Mouse (Mus musculus) forebrain, embryonic 10.5 days (tissue): ENCODE measurements around the gene Borcs5. TPM values are rescaled to one million over a fixed set of nuclear protein-coding genes. Genes with fewer than 3 reads are reported as not detected.

Experiments
- DNase-seq: peaks from one replicate; pipeline ENCODE4 v3.0.0-alpha.2; 2017; ENCODE audit warnings: low spot score; ENCODE audit errors: extremely low spot score
- H3K27ac ChIP-seq: fragments of 300-500 bp; sonication (generic); 2 replicates; pipeline ENCODE4 v1.5.1; 2016; ENCODE audit warnings: mild to moderate bottlenecking
- H3K27me3 ChIP-seq: fragments of 300-500 bp; sonication (generic); 2 replicates; pipeline ENCODE4 v1.6.1; 2016; ENCODE audit warnings: mild to moderate bottlenecking; ENCODE audit not compliant: poor library complexity, severe bottlenecking
- H3K36me3 ChIP-seq: fragments of 300-500 bp; sonication (generic); replicated peaks from 2 replicates; pipeline ENCODE4 v1.6.1; 2016; ENCODE audit warnings: mild to moderate bottlenecking, moderate library complexity
- H3K4me1 ChIP-seq: fragments of 300-500 bp; sonication (generic); 2 replicates; pipeline ENCODE4 v1.6.1; 2016
- H3K4me3 ChIP-seq: fragments of 300-500 bp; sonication (generic); 2 replicates; pipeline ENCODE4 v1.5.1; 2016; ENCODE audit warnings: mild to moderate bottlenecking, moderate library complexity
- H3K9me3 ChIP-seq: fragments of 300-500 bp; sonication (generic); 2 replicates; pipeline ENCODE4 v1.6.1; 2016; ENCODE audit warnings: mild to moderate bottlenecking, moderate library complexity
- WGBS: fragments of 180-500 bp; shearing (Covaris S2); methylation state at CpG from one replicate; pipeline ENCODE4 v1.1.7; 2016; 5-methylcytosine and 5-hydroxymethylcytosine counted together
- polyA plus RNA-seq: library from polyadenylated mRNA; unstranded; fragments of >200 nt; fragmentation: Nextera tagmentation; extraction: Ambion mirVana; gene quantifications from 2 replicates; pipeline ENCODE4 v1.2.1, GENCODE M21; 2016

Borcs5 gene
- polyA plus RNA-seq, 1 experiment from 2014 or later, result 20.1 TPM

DNA sequence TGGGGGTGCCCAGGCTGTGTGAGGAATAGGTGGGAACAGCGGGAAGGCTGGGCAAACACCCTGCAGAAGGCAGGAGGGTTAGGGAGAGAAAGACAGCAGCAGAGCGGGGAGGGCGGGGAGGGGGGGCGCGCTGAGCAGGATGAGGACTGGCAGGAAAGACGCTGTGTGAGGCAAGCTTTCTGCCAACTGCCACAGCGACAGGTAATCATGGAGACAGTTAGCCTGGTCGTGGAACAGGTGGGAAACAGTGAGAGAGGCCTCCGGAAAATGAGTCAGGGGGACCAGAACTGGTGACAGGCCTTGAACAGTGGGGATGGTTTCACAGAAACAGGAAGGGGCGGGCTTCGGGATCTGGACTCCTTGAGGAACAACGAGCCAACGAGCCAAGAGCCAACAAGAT is 27.4 kb upstream of the Borcs5 start:
- H3K36me3 ChIP-seq, result no peaks in the 10 kb centered on the region
- H3K9me3 ChIP-seq, result no peaks in the 10 kb centered on the region
- 81% methylated on average over 13 of the region's 13 CpGs for WGBS
- peaks cover 16% of the 10 kb centered on the region for H3K4me1 ChIP-seq
- no peak overlapping the region for H3K4me3 ChIP-seq
- no peak overlapping the region for H3K27ac ChIP-seq
- DNase-seq, result no peak
- no peaks in the 10 kb centered on the region for H3K27me3 ChIP-seq

- H3K9me3 ChIP-seq, result no peaks in the 10 kb centered on the region
- H3K27me3 ChIP-seq, result no peaks in the 10 kb centered on the region
- no peak overlapping the region for H3K27ac ChIP-seq
- peaks cover 10% of the 10 kb centered on the region; the same call in 1 of the 2 replicates for H3K4me1 ChIP-seq
- H3K36me3 ChIP-seq, result no peaks in the 10 kb centered on the region
- 91% methylated on average over 4 of the region's 4 CpGs for WGBS
- DNase-seq, result no peak
- H3K4me3 ChIP-seq, result no peak overlapping the region
Observed at GRCm38 (mm10) chr6:134614322-134614721, 25.0 kb upstream of the Borcs5 start.

GRCm38 (mm10) chr6:134614723-134615648 is 24.3 kb upstream of the Borcs5 start:
- WGBS, result 31% methylated on average over 16 of the region's 16 CpGs
- H3K4me3 ChIP-seq, result no peak overlapping the region

DNA sequence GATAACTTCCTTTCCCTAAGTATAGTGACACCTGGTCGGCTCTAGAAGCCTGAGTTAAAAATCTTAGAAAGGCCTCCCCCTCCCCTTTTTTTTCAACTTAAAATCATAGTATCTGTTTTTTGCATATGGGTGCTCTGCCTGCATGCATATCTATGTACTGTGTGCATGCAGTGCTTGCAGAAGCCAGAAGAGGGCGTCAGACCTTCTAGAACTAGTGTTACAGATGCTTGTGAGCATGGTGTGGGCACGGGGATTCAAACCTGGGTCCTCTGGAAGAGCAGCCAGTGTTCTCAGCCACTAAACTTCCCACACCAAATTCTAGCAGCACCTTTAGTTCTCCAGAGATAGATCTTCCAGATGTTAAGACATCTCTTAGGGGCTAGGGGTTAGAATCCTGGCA is 21.7 kb upstream of the Borcs5 start:
- Histone ChIP-seq H3K27me3 (no peaks in the 10 kb centered on the region), H3K9me3 (no peaks in the 10 kb centered on the region), H3K4me1 (peaks cover under 1% of the 10 kb centered on the region; the same call in 1 of the 2 replicates), H3K27ac (no peak overlapping the region), H3K36me3 (no peaks in the 10 kb centered on the region), H3K4me3 (no peak overlapping the region)
- DNase-seq, result no peak
- 60% methylated on average over 3 of the region's 3 CpGs for WGBS

More at GRCm38 (mm10) chr6:134614723-134615648, 24.3 kb upstream of the Borcs5 start:
- DNase-seq, result peak; percentile 74
- Histone ChIP-seq H3K9me3 (no peaks in the 10 kb centered on the region), H3K4me1 (peaks cover 10% of the 10 kb centered on the region; the same call in 1 of the 2 replicates), H3K27ac (no peak overlapping the region), H3K27me3 (no peaks in the 10 kb centered on the region), H3K36me3 (no peaks in the 10 kb centered on the region)

- DNase-seq, result no peak
- Histone ChIP-seq H3K4me1 (no peaks in the 10 kb centered on the region), H3K9me3 (no peaks in the 10 kb centered on the region), H3K4me3 (no peak overlapping the region), H3K27ac (no peak overlapping the region), H3K27me3 (no peaks in the 10 kb centered on the region), H3K36me3 (no peaks in the 10 kb centered on the region)
- 67% methylated on average over 3 of the region's 3 CpGs for WGBS
Observed at GRCm38 (mm10) chr6:134620129-134620528, 19.2 kb upstream of the Borcs5 start.

DNA sequence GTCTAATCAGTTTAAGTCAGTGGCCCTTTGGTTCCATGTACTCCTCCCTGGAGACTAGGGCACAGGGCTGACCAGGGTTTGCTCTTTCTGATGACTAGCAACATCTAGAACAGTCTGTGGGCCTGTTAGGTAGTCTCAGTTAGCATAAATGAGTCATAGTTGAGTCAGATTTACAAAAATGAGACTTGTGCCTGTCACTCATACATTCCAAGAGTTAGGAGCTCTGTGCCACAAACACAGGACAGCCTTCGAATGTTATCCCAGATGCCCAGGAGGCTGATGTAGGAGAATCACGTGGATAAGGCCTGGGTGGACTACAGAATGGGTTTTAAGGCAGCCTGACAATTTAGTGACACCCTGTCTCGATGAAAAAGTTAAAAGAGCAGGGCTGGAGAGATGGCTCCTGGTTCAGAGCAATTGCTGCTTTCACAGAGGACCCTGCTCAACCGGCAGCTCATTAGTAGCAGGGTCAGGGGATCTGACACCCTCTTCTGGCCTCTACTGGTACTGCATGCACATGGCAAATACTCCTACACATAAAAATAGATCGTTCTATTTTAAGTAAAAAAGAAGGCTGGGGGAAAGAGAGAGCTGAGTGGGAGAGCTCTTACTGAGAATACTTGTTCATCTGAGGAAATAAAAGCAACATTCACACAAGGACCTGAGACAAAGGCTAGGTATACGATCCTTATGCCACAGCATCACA is 18.3 kb upstream of the Borcs5 start:
- no peaks in the 10 kb centered on the region for H3K4me1 ChIP-seq
- 71% methylated on average over 6 of the region's 6 CpGs for WGBS
- H3K9me3 ChIP-seq, result no peaks in the 10 kb centered on the region
- no peak overlapping the region for H3K27ac ChIP-seq
- H3K27me3 ChIP-seq, result no peaks in the 10 kb centered on the region
- DNase-seq, result no peak
- H3K36me3 ChIP-seq, result no peaks in the 10 kb centered on the region
- no peak overlapping the region for H3K4me3 ChIP-seq

- Histone ChIP-seq H3K9me3 (no peaks in the 10 kb centered on the region), H3K27me3 (no peaks in the 10 kb centered on the region), H3K4me1 (no peaks in the 10 kb centered on the region), H3K36me3 (no peaks in the 10 kb centered on the region), H3K27ac (no peak overlapping the region), H3K4me3 (no peak overlapping the region)
- 86% methylated on average over 14 of the region's 14 CpGs for WGBS
- no peak for DNase-seq
Observed at GRCm38 (mm10) chr6:134621552-134621949, 17.8 kb upstream of the Borcs5 start.

DNA sequence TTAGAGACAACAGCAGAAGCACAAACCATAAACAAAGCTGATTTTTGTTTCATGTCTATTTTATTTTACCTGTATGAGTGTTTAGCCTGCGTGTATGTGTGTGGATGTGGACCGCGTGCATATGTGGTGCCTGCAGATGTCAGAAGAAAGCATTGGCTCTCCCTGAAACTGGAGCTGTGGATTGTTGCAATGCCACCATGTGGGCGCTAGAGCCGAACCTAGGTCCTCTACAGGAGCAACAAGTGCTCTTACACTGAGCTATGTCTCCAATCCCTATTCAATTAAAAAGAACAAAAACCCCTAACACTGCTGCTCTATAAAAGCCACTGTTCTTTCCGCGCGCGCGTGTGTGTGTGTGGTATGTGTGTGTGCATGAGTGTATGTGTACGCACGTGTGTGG is 13.9 kb upstream of the Borcs5 start:
- WGBS, result 59% methylated on average over 12 of the region's 12 CpGs
- Histone ChIP-seq H3K4me3 (no peak overlapping the region), H3K27ac (no peak overlapping the region), H3K9me3 (no peaks in the 10 kb centered on the region), H3K36me3 (no peaks in the 10 kb centered on the region), H3K27me3 (peaks cover 2% of the 10 kb centered on the region), H3K4me1 (no peaks in the 10 kb centered on the region)
- DNase-seq, result no peak

DNA sequence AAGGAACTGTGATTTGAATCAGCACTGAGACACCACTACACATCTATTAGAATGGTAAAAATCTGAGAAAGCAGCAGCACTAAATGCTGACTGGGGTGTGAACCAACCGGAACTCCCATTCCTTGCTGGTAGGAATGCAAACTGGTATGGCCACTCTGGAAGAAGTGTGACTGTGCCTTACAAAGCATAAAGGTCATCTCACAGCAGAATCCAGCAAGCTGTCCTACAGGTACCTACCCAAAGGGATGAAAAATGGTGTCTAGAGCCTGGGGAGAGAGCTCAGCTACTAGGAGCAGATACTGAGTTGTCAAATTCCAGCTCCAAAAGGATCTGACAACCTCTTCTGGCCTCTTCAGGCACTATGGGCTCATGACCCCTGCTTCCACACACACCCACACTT is 12.7 kb upstream of the Borcs5 start:
- Histone ChIP-seq H3K27ac (no peak overlapping the region), H3K27me3 (peaks cover 14% of the 10 kb centered on the region), H3K9me3 (no peaks in the 10 kb centered on the region), H3K36me3 (no peaks in the 10 kb centered on the region), H3K4me1 (peaks cover under 1% of the 10 kb centered on the region; the same call in 1 of the 2 replicates), H3K4me3 (no peak overlapping the region)
- no peak for DNase-seq
- WGBS, result 95% methylated on average over 1 of the region's 1 CpGs

DNA sequence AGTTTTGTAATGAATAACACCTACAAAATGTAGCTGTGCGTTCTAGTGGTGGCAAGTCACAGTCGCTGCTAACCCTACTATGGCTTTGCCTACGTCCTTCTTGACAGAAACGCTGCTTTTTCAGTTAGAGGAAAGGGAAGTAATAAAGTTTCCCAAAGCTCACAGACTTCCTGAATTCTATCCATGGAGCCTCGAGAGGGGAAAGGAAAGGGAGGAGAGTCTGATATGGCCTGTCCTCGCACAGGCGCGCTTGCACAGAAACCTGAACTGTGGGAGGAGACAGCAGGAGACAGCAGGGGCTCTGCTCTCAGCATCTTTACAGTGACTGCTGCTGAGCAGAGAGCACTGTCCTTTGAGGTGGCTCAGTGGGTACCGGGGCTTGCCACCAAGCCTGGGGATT is 8.9 kb upstream of the Borcs5 start:
- peaks cover 37% of the 10 kb centered on the region for H3K27me3 ChIP-seq
- H3K4me3 ChIP-seq, result no peak overlapping the region
- peaks cover 11% of the 10 kb centered on the region for H3K4me1 ChIP-seq
- H3K36me3 ChIP-seq, result no peaks in the 10 kb centered on the region
- 78% methylated on average over 9 of the region's 9 CpGs for WGBS
- no peak overlapping the region for H3K27ac ChIP-seq
- no peaks in the 10 kb centered on the region for H3K9me3 ChIP-seq
- DNase-seq, result no peak

GRCm38 (mm10) chr6:134631947-134632687 is 7.2 kb upstream of the Borcs5 start, which contains the start of gene Mansc1:
Gene Mansc1 (minus strand): TSS chr6:134632488.
- Histone ChIP-seq H3K27me3 (peaks cover 37% of the 10 kb centered on the region), H3K4me1 (peaks cover 11% of the 10 kb centered on the region), H3K4me3 (peak within 1 kb of the TSS; percentile 58), H3K27ac (peak within 1 kb of the TSS; percentile 75), H3K9me3 (no peaks in the 10 kb centered on the region), H3K36me3 (no peaks in the 10 kb centered on the region)
- 1% methylated on average over 46 of the region's 46 CpGs for WGBS
- DNase-seq, result peak; percentile 40

DNA sequence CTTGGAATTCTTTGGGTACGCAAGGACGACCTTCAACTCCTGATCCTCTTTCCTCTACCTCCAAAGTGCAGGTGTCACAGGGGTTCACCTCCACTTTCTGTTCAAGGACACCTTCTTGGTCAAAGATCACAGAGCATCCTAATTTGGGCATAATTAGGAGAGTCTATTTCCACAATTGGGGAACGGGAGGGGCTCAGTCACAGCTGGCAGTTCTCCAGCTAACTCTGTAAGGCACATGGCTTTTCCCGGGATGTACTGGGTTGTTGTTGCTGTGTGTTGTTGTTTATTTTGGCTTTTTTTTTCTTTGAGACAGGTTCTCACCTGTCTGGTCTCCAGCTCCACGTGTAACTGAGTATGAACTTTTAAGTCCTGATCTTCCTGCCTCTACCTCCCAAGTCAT is 6.6 kb upstream of the Borcs5 start:
- no peak for DNase-seq
- Histone ChIP-seq H3K27me3 (peaks cover 37% of the 10 kb centered on the region), H3K27ac (no peak overlapping the region), H3K4me1 (peaks cover 11% of the 10 kb centered on the region), H3K4me3 (peak overlapping the region; percentile 58), H3K36me3 (no peaks in the 10 kb centered on the region), H3K9me3 (no peaks in the 10 kb centered on the region)
- WGBS, result 46% methylated on average over 5 of the region's 5 CpGs
